Comparison of ENCODE assay signal across 26 mouse cellular contexts in the genomic region with DNA sequence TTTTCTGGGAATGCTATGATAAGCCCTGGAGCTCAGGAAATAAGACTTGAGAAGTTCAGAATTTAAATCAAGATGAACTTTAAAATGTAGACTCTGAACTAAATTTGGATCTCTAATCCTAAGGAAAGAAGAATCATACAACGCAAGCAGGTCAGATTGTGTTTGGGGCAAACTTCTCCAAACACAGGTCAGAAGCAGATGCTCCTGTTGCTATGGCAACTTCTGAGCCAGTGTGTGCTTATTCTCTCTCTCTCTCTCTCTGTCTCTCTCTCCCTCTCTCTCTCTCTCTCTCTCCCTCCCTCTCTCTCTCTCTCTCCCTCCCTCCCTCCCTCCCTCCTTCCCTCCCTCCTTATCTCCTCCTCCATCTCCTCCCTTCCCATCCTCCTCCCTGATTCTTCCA.
DNase-seq lines count a peak whose midpoint lies in the region; ATAC-seq and TF ChIP-seq lines count a peak whose summit lies in the region.
"Had no signal": no experiment of that assay in that cellular context is flagged by ENCODE, and none has a peak within 500 bp of the region (broad histone marks: within the 10 kb centered on the region; RNA-seq: fewer than 3 reads in every experiment).

No protein-coding gene starts in this region.

- ATAC-seq in kidney, embryonic 16.5 days (ENCODE audit: low FRiP score, low TSS enrichment): no peak
- no peak for ATAC-seq in midbrain, postnatal 0 days (ENCODE audit: low FRiP score)
- no peak for ATAC-seq in midbrain, embryonic 16.5 days
- ATAC-seq: forebrain, embryonic 15.5 days had no signal

- H3K27ac ChIP-seq in kidney, embryonic 16.5 days (ENCODE audit: low read length): peak overlapping the region; percentile 56; the same call in 1 of the 2 replicates
- no peak overlapping the region for H3K27ac ChIP-seq in midbrain, postnatal 0 days (ENCODE audit: low read depth, low read length)
- no peak overlapping the region for H3K27ac ChIP-seq in midbrain, embryonic 16.5 days (ENCODE audit: low read length)
- H3K27ac ChIP-seq in kidney, adult 2 months (ENCODE audit: insufficient read depth, low read depth, low read length): no peak overlapping the region
- H3K27ac ChIP-seq: embryonic facial prominence, embryonic 10.5 days; embryonic facial prominence, embryonic 13.5 days; forebrain, embryonic 12.5 days; forebrain, embryonic 15.5 days; heart, embryonic 15.5 days; hindbrain, embryonic 10.5 days; hindbrain, embryonic 14.5 days had no signal

- TF ChIP-seq POLR2A in brain, embryonic 14.5 days (IDR thresholded peaks at IDR 0.05; ENCODE audit: borderline replicate concordance, extremely low read depth, insufficient read depth, insufficient read length, poor library complexity, severe bottlenecking): no peak
- TF ChIP-seq POLR2A in kidney, adult 2 months (IDR thresholded peaks at IDR 0.05; ENCODE audit: low read depth, low read length): no peak

- 71% methylated on average over 1 of the region's 1 CpGs for WGBS in kidney, embryonic 16.5 days
- WGBS in midbrain, postnatal 0 days: 32% methylated on average over 1 of the region's 1 CpGs
- WGBS in midbrain, embryonic 16.5 days: 29% methylated on average over 1 of the region's 1 CpGs
- WGBS in kidney, adult 2 months: 62% methylated on average over 1 of the region's 1 CpGs

- peak; percentile 39 for DNase-seq in embryo, embryonic 10 days (ENCODE audit: low spot score)
- no peak for DNase-seq in embryo, embryonic 10.5 days (ENCODE audit: low spot score)
- DNase-seq in kidney, postnatal 4 days: no peak
- DNase-seq in midbrain, postnatal 0 days (ENCODE audit: low spot score): peak; percentile 51
- peak; percentile 52 for DNase-seq in brain, embryonic 14.5 days (ENCODE audit: low read depth)
- no peak for DNase-seq in kidney, adult 2 months
- DNase-seq: adrenal gland, postnatal 10 days; cerebellum, adult 18-20 months; cerebellum, adult 9-10 months; cerebellum, postnatal 14 days; embryo, embryonic 11 days; gastrocnemius, postnatal 25 days; heart, adult 18-20 months; heart, postnatal 10 days; heart, postnatal 36 days had no signal

- no peak overlapping the region for H3K9ac ChIP-seq in kidney, embryonic 16.5 days (replicated peaks; ENCODE audit: low read length)
- H3K9ac ChIP-seq in midbrain, postnatal 0 days (replicated peaks; ENCODE audit: low read length, poor library complexity, severe bottlenecking): no peak overlapping the region
- no peak overlapping the region for H3K9ac ChIP-seq in midbrain, embryonic 16.5 days (ENCODE audit: low read depth, low read length)
- H3K9ac ChIP-seq: embryonic facial prominence, embryonic 13.5 days; forebrain, embryonic 12.5 days; forebrain, embryonic 15.5 days; heart, embryonic 12.5 days; heart, embryonic 15.5 days; hindbrain, embryonic 14.5 days had no signal

- no peaks in the 10 kb centered on the region for H3K36me3 ChIP-seq in kidney, embryonic 16.5 days (ENCODE audit: insufficient read depth, low read length)
- no peaks in the 10 kb centered on the region for H3K36me3 ChIP-seq in midbrain, postnatal 0 days (ENCODE audit: insufficient read depth, low read length)
- H3K36me3 ChIP-seq in midbrain, embryonic 16.5 days (ENCODE audit: control insufficient read depth, insufficient read depth, low read length): no peaks in the 10 kb centered on the region
- no peaks in the 10 kb centered on the region for H3K36me3 ChIP-seq in kidney, adult 2 months (ENCODE audit: control insufficient read depth, insufficient read depth, low read length)
- H3K36me3 ChIP-seq: embryonic facial prominence, embryonic 10.5 days; embryonic facial prominence, embryonic 13.5 days; forebrain, embryonic 12.5 days; forebrain, embryonic 15.5 days; heart, embryonic 12.5 days; heart, embryonic 15.5 days; hindbrain, embryonic 10.5 days had no signal

- peaks cover 10% of the 10 kb centered on the region for H3K4me1 ChIP-seq in kidney, embryonic 16.5 days (ENCODE audit: insufficient read depth, low read length)
- H3K4me1 ChIP-seq in midbrain, postnatal 0 days (ENCODE audit: insufficient read depth, low read length): 0 out of 2 replicates have a peak, but pooled peaks cover 4% of the 10 kb centered on the region
- peaks cover 14% of the 10 kb centered on the region for H3K4me1 ChIP-seq in midbrain, embryonic 16.5 days (ENCODE audit: control insufficient read depth, insufficient read depth, low read length)
- peaks cover 6% of the 10 kb centered on the region; the same call in 1 of the 2 replicates for H3K4me1 ChIP-seq in kidney, adult 2 months (ENCODE audit: control insufficient read depth, insufficient read depth, low read length)
- H3K4me1 ChIP-seq: heart, embryonic 12.5 days; heart, embryonic 15.5 days had no signal

- no peaks in the 10 kb centered on the region for H3K27me3 ChIP-seq in kidney, embryonic 16.5 days (ENCODE audit: insufficient read depth, low read length)
- no peaks in the 10 kb centered on the region for H3K27me3 ChIP-seq in midbrain, postnatal 0 days (ENCODE audit: insufficient read depth, low read length)
- H3K27me3 ChIP-seq in midbrain, embryonic 16.5 days (ENCODE audit: control insufficient read depth, insufficient read depth, low read depth, low read length): no peaks in the 10 kb centered on the region
- H3K27me3 ChIP-seq in kidney, adult 2 months (replicated peaks; ENCODE audit: control insufficient read depth, insufficient read depth, low read length): no peaks in the 10 kb centered on the region
- H3K27me3 ChIP-seq: forebrain, embryonic 12.5 days; forebrain, embryonic 15.5 days; heart, embryonic 12.5 days; heart, embryonic 15.5 days had no signal

- no peaks in the 10 kb centered on the region for H3K9me3 ChIP-seq in kidney, embryonic 16.5 days (ENCODE audit: low read length)
- no peaks in the 10 kb centered on the region for H3K9me3 ChIP-seq in midbrain, postnatal 0 days (ENCODE audit: low read length)
- H3K9me3 ChIP-seq in midbrain, embryonic 16.5 days (replicated peaks; ENCODE audit: control insufficient read depth, low read length, poor library complexity, severe bottlenecking): no peaks in the 10 kb centered on the region
- H3K9me3 ChIP-seq: embryonic facial prominence, embryonic 10.5 days; embryonic facial prominence, embryonic 13.5 days; forebrain, embryonic 12.5 days; forebrain, embryonic 15.5 days; heart, embryonic 12.5 days; heart, embryonic 15.5 days; hindbrain, embryonic 10.5 days had no signal

- TF ChIP-seq CTCF in midbrain, postnatal 0 days (IDR thresholded peaks at IDR 0.05): no peak
- no peak for TF ChIP-seq CTCF in brain, embryonic 14.5 days (IDR thresholded peaks at IDR 0.05; ENCODE audit: borderline replicate concordance, extremely low read depth, insufficient read depth, insufficient read length)
- TF ChIP-seq CTCF in kidney, adult 2 months (conservative IDR thresholded peaks at IDR 0.05; ENCODE audit: insufficient read depth, insufficient read length, low read depth, low read length): no peak

- H3K4me3 ChIP-seq in kidney, embryonic 16.5 days (ENCODE audit: low read length): no peak overlapping the region
- H3K4me3 ChIP-seq in midbrain, postnatal 0 days (ENCODE audit: low read depth, low read length): no peak overlapping the region
- H3K4me3 ChIP-seq in midbrain, embryonic 16.5 days (ENCODE audit: low read depth, low read length): no peak overlapping the region
- H3K4me3 ChIP-seq in kidney, adult 2 months (ENCODE audit: insufficient read depth, low read depth, low read length): no peak overlapping the region
- H3K4me3 ChIP-seq: embryonic facial prominence, embryonic 10.5 days; embryonic facial prominence, embryonic 13.5 days; erythroblast, embryonic 14.5 days; forebrain, embryonic 12.5 days; forebrain, embryonic 15.5 days; heart, embryonic 12.5 days; heart, embryonic 15.5 days; hindbrain, embryonic 10.5 days had no signal

- no peak overlapping the region for H3K4me2 ChIP-seq in kidney, embryonic 16.5 days (replicated peaks; ENCODE audit: low read depth, low read length)
- no peak overlapping the region for H3K4me2 ChIP-seq in midbrain, postnatal 0 days (ENCODE audit: low read depth, low read length, poor library complexity, severe bottlenecking)
- H3K4me2 ChIP-seq in midbrain, embryonic 16.5 days (ENCODE audit: low read length): no peak overlapping the region
- H3K4me2 ChIP-seq: embryonic facial prominence, embryonic 13.5 days; forebrain, embryonic 12.5 days; forebrain, embryonic 15.5 days; heart, embryonic 12.5 days; heart, embryonic 15.5 days; hindbrain, embryonic 14.5 days had no signal

Comparison
In these comparisons a context has a peak if more than half of its experiments do, and no peak if none do; other contexts are left out.
1. DNase-seq: peak in embryo, embryonic 10 days (single experiment), midbrain, postnatal 0 days (single experiment) and brain, embryonic 14.5 days (single experiment); none in embryo, embryonic 10.5 days (single experiment), kidney, postnatal 4 days (0 of 2) and kidney, adult 2 months (single experiment).